In genomic region chr2:52700352-52700751, GRCm38 (mm10) we compare ENCODE assay signal across 18 mouse cellular contexts. TPM values are rescaled to one million over a fixed set of nuclear protein-coding genes. Genes with fewer than 3 reads are reported as not detected.
"Had no signal": no experiment of that assay in that cellular context is flagged by ENCODE, and none has a peak within 500 bp of the region (broad histone marks: within the 10 kb centered on the region; RNA-seq: fewer than 3 reads in every experiment).

No protein-coding gene starts in this region.

- DNase-seq: liver, postnatal 0 days; lung, adult 2 months; lung, postnatal 14 days; lung, postnatal 36 days; right cerebral cortex, postnatal 14 days; right cerebral cortex, postnatal 4 days; spleen, adult 18-20 months; thymus, adult 18-20 months; thymus, postnatal 14 days; thymus, postnatal 36 days had no signal

- H3K9ac ChIP-seq: liver, postnatal 0 days; lung, embryonic 15.5 days; midbrain, embryonic 13.5 days; midbrain, embryonic 15.5 days; neural tube, embryonic 12.5 days had no signal

- H3K4me3 ChIP-seq: lung, embryonic 15.5 days; megakaryocyte, embryonic 14.5 days; midbrain, embryonic 13.5 days; midbrain, embryonic 15.5 days; neural tube, embryonic 12.5 days had no signal

- H3K27me3 ChIP-seq: lung, embryonic 15.5 days; megakaryocyte, embryonic 14.5 days; midbrain, embryonic 13.5 days; midbrain, embryonic 15.5 days; neural tube, embryonic 12.5 days had no signal

- H3K27ac ChIP-seq: lung, embryonic 15.5 days; macrophage; midbrain, embryonic 13.5 days; midbrain, embryonic 15.5 days; neural tube, embryonic 12.5 days had no signal

- H3K4me1 ChIP-seq: lung, embryonic 15.5 days; midbrain, embryonic 13.5 days; midbrain, embryonic 15.5 days; neural tube, embryonic 12.5 days had no signal

RNA-seq across cellular contexts. Expression of gene Cacnb4, which starts 23.7 kb away (rescaled TPM):
- total RNA-seq: megakaryocyte progenitor cell, adult 5-6 weeks; monocyte, adult 5-6 weeks had no signal
